Mouse (Mus musculus) stomach, embryonic 15.5 days (tissue): ENCODE data around the gene Fscn3. TPM values are rescaled to one million over a fixed set of nuclear protein-coding genes. Genes with fewer than 3 reads are reported as not detected.
A peak's percentile ranks its signal among the peaks of the same experiment; 100 is the strongest.

ENCODE experiments used
- ATAC-seq: fragments of 200-750 bp; cut with Nextera tagmentation; 2 replicates; pipeline ENCODE4 v1.8.0; 2017; ENCODE audit warnings: low read depth, moderate number of reproducible peaks, moderate TSS enrichment; ENCODE audit not compliant: insufficient read depth, low FRiP score
- H3K27ac ChIP-seq: fragments of 300-500 bp; sonication (generic); 2 replicates; pipeline ENCODE4 v1.5.1; 2015; ENCODE audit warnings: mild to moderate bottlenecking, inconsistent platforms
- H3K27me3 ChIP-seq: fragments of 300-500 bp; sonication (generic); replicated peaks from 2 replicates; pipeline ENCODE4 v1.6.1; 2015; ENCODE audit warnings: inconsistent platforms
- H3K36me3 ChIP-seq: fragments of 300-500 bp; sonication (generic); 2 replicates; pipeline ENCODE4 v1.6.1; 2015; ENCODE audit warnings: inconsistent platforms
- H3K4me1 ChIP-seq: fragments of 300-500 bp; sonication (generic); 2 replicates; pipeline ENCODE4 v1.6.1; 2015; ENCODE audit warnings: inconsistent platforms
- H3K4me2 ChIP-seq: fragments of 300-500 bp; sonication (generic); 2 replicates; pipeline ENCODE4 v1.6.1; 2015; ENCODE audit warnings: mild to moderate bottlenecking, inconsistent platforms
- H3K4me3 ChIP-seq: fragments of 300-500 bp; sonication (generic); replicated peaks from 2 replicates; pipeline ENCODE4 v1.5.1; 2015; ENCODE audit warnings: inconsistent platforms
- H3K9ac ChIP-seq: fragments of 300-500 bp; sonication (generic); 2 replicates; pipeline ENCODE4 v1.6.1; 2015; ENCODE audit warnings: inconsistent platforms
- H3K9me3 ChIP-seq: fragments of 300-500 bp; sonication (generic); 2 replicates; pipeline ENCODE4 v1.6.1; 2016; ENCODE audit warnings: inconsistent platforms
- WGBS: fragments of 180-500 bp; shearing (Covaris S2); methylation state at CpG from one replicate; pipeline ENCODE4 v1.1.7; 2015; 5-methylcytosine and 5-hydroxymethylcytosine counted together
- polyA plus RNA-seq: library from polyadenylated mRNA; unstranded; fragments of >200 nt; fragmentation: Nextera tagmentation; extraction: Ambion mirVana; gene quantifications from 2 replicates; pipeline ENCODE4 v1.2.1, GENCODE M21; 2015

Gene Fscn3
- polyA plus RNA-seq, result not detected in 2 replicates

GRCm38 (mm10) chr6:28427096-28427839 lies at the start of gene Fscn3:
Fscn3 (plus strand) TSS chr6:28427789.
- WGBS, result 78% methylated on average over 3 of the region's 3 CpGs
- ATAC-seq, result no peak
- H3K27ac ChIP-seq, result no peak within 1 kb of the TSS
- no peak within 1 kb of the TSS for H3K4me2 ChIP-seq
- H3K4me1 ChIP-seq, result peaks cover 11% of the 10 kb centered on the region; the same call in 1 of the 2 replicates
- H3K9me3 ChIP-seq, result no peaks in the 10 kb centered on the region
- peaks cover 8% of the 10 kb centered on the region for H3K36me3 ChIP-seq
- no peak within 1 kb of the TSS for H3K9ac ChIP-seq
- H3K4me3 ChIP-seq, result no peak within 1 kb of the TSS
- no peaks in the 10 kb centered on the region for H3K27me3 ChIP-seq

- Histone ChIP-seq H3K9me3 (no peaks in the 10 kb centered on the region), H3K9ac (no peak overlapping the region), H3K4me3 (no peak overlapping the region), H3K4me1 (no peaks in the 10 kb centered on the region), H3K36me3 (no peaks in the 10 kb centered on the region), H3K27ac (no peak overlapping the region), H3K27me3 (no peaks in the 10 kb centered on the region), H3K4me2 (no peak overlapping the region)
- ATAC-seq, result no peak
- WGBS, result 47% methylated on average over 4 of the region's 4 CpGs
Measured at GRCm38 (mm10) chr6:28381983-28382382, 45.6 kb upstream of the Fscn3 start.

- WGBS, result 76% methylated on average over 3 of the region's 3 CpGs
Measured at GRCm38 (mm10) chr6:28385169-28385568, 42.4 kb upstream of the Fscn3 start.

GRCm38 (mm10) chr6:28389038-28389437 lies 38.6 kb upstream of the Fscn3 start:
- no peak overlapping the region for H3K27ac ChIP-seq
- H3K9me3 ChIP-seq, result no peaks in the 10 kb centered on the region
- H3K4me3 ChIP-seq, result no peak overlapping the region
- no peak overlapping the region for H3K4me2 ChIP-seq
- H3K4me1 ChIP-seq, result no peaks in the 10 kb centered on the region
- H3K9ac ChIP-seq, result no peak overlapping the region
- ATAC-seq, result no peak
- 72% methylated on average over 3 of the region's 3 CpGs for WGBS
- H3K36me3 ChIP-seq, result no peaks in the 10 kb centered on the region
- no peaks in the 10 kb centered on the region for H3K27me3 ChIP-seq

More at GRCm38 (mm10) chr6:28385169-28385568, 42.4 kb upstream of the Fscn3 start:
- Histone ChIP-seq H3K9me3 (no peaks in the 10 kb centered on the region), H3K27ac (no peak overlapping the region), H3K4me1 (no peaks in the 10 kb centered on the region), H3K27me3 (no peaks in the 10 kb centered on the region), H3K36me3 (no peaks in the 10 kb centered on the region), H3K9ac (no peak overlapping the region), H3K4me2 (no peak overlapping the region), H3K4me3 (no peak overlapping the region)
- ATAC-seq, result no peak

- no peaks in the 10 kb centered on the region for H3K4me1 ChIP-seq
- H3K4me2 ChIP-seq, result peak overlapping the region; percentile 81
- peaks cover 18% of the 10 kb centered on the region for H3K27me3 ChIP-seq
- WGBS, result 41% methylated on average over 15 of the region's 15 CpGs
- no peak for ATAC-seq
- H3K9me3 ChIP-seq, result no peaks in the 10 kb centered on the region
- peak overlapping the region; percentile 39; the same call in 1 of the 2 replicates for H3K4me3 ChIP-seq
- no peak overlapping the region for H3K27ac ChIP-seq
- no peaks in the 10 kb centered on the region for H3K36me3 ChIP-seq
- no peak overlapping the region for H3K9ac ChIP-seq
Measured at GRCm38 (mm10) chr6:28396051-28396852, 31.3 kb upstream of the Fscn3 start.

GRCm38 (mm10) chr6:28396853-28397457 lies 30.6 kb upstream of the Fscn3 start:
- H3K36me3 ChIP-seq, result no peaks in the 10 kb centered on the region
- H3K27ac ChIP-seq, result no peak overlapping the region
- H3K27me3 ChIP-seq, result peaks cover 18% of the 10 kb centered on the region
- no peaks in the 10 kb centered on the region for H3K4me1 ChIP-seq
- H3K9me3 ChIP-seq, result no peaks in the 10 kb centered on the region
- no peak for ATAC-seq
- H3K4me3 ChIP-seq, result peak overlapping the region; percentile 39
- peak overlapping the region; percentile 81 for H3K4me2 ChIP-seq
- WGBS, result 4% methylated on average over 19 of the region's 19 CpGs
- H3K9ac ChIP-seq, result no peak overlapping the region

GRCm38 (mm10) chr6:28397681-28398203 lies 29.8 kb upstream of the Fscn3 start, which contains the start of gene Zfp800:
Zfp800 (minus strand) TSS chr6:28398005.
- no peak within 1 kb of the TSS for H3K9ac ChIP-seq
- H3K27ac ChIP-seq, result no peak within 1 kb of the TSS
- ATAC-seq, result no peak
- no peaks in the 10 kb centered on the region for H3K36me3 ChIP-seq
- H3K4me1 ChIP-seq, result no peaks in the 10 kb centered on the region
- 2% methylated on average over 33 of the region's 33 CpGs for WGBS
- H3K4me2 ChIP-seq, result peak within 1 kb of the TSS; percentile 81
- no peaks in the 10 kb centered on the region for H3K9me3 ChIP-seq
- peaks cover 18% of the 10 kb centered on the region for H3K27me3 ChIP-seq
- H3K4me3 ChIP-seq, result peak within 1 kb of the TSS; percentile 39

GRCm38 (mm10) chr6:28398726-28399125 lies 28.9 kb upstream of the Fscn3 start:
- H3K36me3 ChIP-seq, result no peaks in the 10 kb centered on the region
- H3K27ac ChIP-seq, result no peak overlapping the region
- H3K4me3 ChIP-seq, result no peak overlapping the region
- H3K4me2 ChIP-seq, result no peak overlapping the region
- no peaks in the 10 kb centered on the region for H3K4me1 ChIP-seq
- WGBS, result 78% methylated on average over 3 of the region's 3 CpGs
- no peaks in the 10 kb centered on the region for H3K9me3 ChIP-seq
- H3K27me3 ChIP-seq, result peaks cover 18% of the 10 kb centered on the region
- no peak for ATAC-seq
- no peak overlapping the region for H3K9ac ChIP-seq

- H3K27me3 ChIP-seq, result peaks cover 18% of the 10 kb centered on the region
- H3K9ac ChIP-seq, result no peak overlapping the region
- 88% methylated on average over 4 of the region's 4 CpGs for WGBS
- H3K27ac ChIP-seq, result no peak overlapping the region
- H3K4me1 ChIP-seq, result no peaks in the 10 kb centered on the region
- H3K4me2 ChIP-seq, result no peak overlapping the region
- H3K9me3 ChIP-seq, result no peaks in the 10 kb centered on the region
- H3K36me3 ChIP-seq, result no peaks in the 10 kb centered on the region
- no peak for ATAC-seq
- no peak overlapping the region for H3K4me3 ChIP-seq
Measured at GRCm38 (mm10) chr6:28399791-28400190, 27.8 kb upstream of the Fscn3 start.

GRCm38 (mm10) chr6:28410053-28410452 lies 17.5 kb upstream of the Fscn3 start:
- Histone ChIP-seq H3K9me3 (no peaks in the 10 kb centered on the region), H3K4me3 (no peak overlapping the region), H3K27ac (no peak overlapping the region), H3K27me3 (no peaks in the 10 kb centered on the region), H3K36me3 (peaks cover under 1% of the 10 kb centered on the region; the same call in 1 of the 2 replicates), H3K9ac (no peak overlapping the region), H3K4me1 (no peaks in the 10 kb centered on the region), H3K4me2 (no peak overlapping the region)
- 71% methylated on average over 9 of the region's 9 CpGs for WGBS
- ATAC-seq, result no peak

GRCm38 (mm10) chr6:28411236-28411635 lies 16.4 kb upstream of the Fscn3 start:
- H3K9ac ChIP-seq, result no peak overlapping the region
- peaks cover 6% of the 10 kb centered on the region; the same call in 1 of the 2 replicates for H3K36me3 ChIP-seq
- H3K9me3 ChIP-seq, result no peaks in the 10 kb centered on the region
- ATAC-seq, result no peak
- H3K27ac ChIP-seq, result no peak overlapping the region
- no peak overlapping the region for H3K4me2 ChIP-seq
- no peaks in the 10 kb centered on the region for H3K4me1 ChIP-seq
- H3K4me3 ChIP-seq, result no peak overlapping the region
- 68% methylated on average over 2 of the region's 2 CpGs for WGBS
- no peaks in the 10 kb centered on the region for H3K27me3 ChIP-seq
